Mouse (Mus musculus) brain, embryonic 14.5 days (tissue): Measurements from ENCODE around the gene Clic3. TPM values are rescaled to one million over a fixed set of nuclear protein-coding genes. Genes with fewer than 3 reads are reported as not detected.

ENCODE experiments used
- DNase-seq: peaks from one replicate; pipeline ENCODE4 v3.0.0-alpha.2; 2011; ENCODE audit warnings: low read depth
- CTCF ChIP-seq: fragments of 200-500 bp; IDR thresholded peaks from 2 replicates; pipeline ENCODE4 v1.5.1; 2012; ENCODE audit warnings: inconsistent platforms, mild to moderate bottlenecking, moderate library complexity, borderline replicate concordance; ENCODE audit not compliant: insufficient read depth, insufficient read length; ENCODE audit errors: extremely low read depth
- POLR2A ChIP-seq: fragments of 200-500 bp; IDR thresholded peaks from 2 replicates; pipeline ENCODE4 v1.6.1; 2012; ENCODE audit warnings: mild to moderate bottlenecking, inconsistent platforms, borderline replicate concordance; ENCODE audit not compliant: poor library complexity, insufficient read depth, insufficient read length, severe bottlenecking; ENCODE audit errors: extremely low read depth
- polyA plus RNA-seq: library from polyadenylated mRNA; depleted of rRNA; stranded (reverse); fragments of >200 nt; gene quantifications from 2 replicates; pipeline ENCODE4 v1.2.3, GENCODE M21; 2012

Gene Clic3
- polyA plus RNA-seq, 1 experiment: 1.1 TPM

DNA sequence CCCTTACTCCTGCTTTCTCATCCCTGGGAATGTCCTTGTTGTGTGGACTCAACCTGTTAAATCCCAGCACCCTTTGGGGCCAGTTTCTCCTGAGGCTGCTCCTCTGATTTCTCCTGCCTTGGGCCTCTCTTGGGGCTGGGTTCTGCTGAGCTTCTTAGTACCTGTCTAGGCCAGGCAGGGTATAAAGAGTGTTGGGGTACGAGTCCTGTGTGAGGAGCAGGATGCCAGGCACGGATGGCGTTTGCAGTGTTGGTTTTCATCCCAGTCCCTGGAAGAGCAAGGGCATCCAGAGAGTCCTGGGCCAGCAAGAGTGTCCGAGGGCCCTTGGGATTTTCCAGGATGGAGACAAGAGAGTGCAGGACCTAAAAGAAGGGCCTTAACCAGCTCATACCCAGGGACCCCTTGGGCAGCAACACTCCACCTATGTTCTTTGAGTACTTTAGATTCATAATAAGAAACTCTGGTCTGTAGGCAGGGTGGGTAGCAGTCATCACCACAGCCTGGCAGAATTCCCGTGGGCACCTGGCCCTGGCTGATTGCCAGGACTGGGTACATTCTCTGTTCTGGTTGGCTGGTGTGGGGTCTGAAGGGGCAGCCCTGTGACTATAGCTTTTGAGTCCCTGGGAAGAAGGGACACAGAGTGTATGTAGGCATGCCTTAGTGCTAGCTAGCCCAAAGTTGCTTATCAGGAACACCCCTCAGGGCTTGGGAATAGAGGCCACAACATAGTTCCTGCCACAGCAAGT is 27.0 kb upstream of the Clic3 start:
- peak; percentile 18 for DNase-seq
- TF ChIP-seq CTCF (no peak), POLR2A (no peak)

DNA sequence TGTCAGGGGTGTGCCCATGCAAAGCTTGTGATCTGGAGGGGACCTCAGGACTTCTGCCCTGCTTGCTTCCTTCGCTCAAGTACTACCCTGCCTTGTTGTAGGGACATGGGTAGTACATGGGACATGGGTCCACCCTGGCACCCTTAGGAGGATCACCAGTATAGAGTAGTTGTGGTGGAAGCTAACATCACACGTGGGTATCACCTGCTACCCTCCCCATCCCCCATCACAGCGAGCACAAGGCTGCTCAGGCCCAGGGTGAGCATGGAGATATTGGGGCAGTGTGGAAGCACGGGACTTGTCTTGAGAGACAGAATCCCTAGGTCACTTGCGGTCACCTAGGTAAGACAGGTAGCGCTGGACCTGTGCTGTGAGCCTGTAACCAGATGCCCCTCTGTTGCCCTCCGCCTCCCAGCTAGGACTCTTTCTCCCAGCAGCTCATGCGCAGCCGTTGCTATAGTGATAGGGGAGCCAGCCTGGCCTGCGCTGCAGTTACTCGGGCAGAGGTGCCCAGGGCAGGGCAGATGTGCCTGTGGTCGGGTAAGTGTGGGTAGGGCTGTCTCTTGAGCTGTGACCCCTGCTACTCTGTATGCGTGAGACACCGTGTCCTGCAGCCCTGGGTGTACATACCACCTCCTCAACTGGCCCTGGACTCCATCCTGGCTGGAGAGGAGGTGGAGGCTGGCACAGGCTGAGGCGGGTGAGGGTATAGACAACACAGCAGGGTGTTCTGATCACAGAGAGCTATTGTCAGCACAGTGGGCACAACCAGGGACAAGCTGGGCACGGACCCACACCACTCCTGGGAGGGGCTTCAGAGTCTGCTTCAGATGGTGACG is 26.0 kb upstream of the Clic3 start:
- DNase-seq: peak; percentile 29
- TF ChIP-seq CTCF (no peak), POLR2A (no peak)

DNA sequence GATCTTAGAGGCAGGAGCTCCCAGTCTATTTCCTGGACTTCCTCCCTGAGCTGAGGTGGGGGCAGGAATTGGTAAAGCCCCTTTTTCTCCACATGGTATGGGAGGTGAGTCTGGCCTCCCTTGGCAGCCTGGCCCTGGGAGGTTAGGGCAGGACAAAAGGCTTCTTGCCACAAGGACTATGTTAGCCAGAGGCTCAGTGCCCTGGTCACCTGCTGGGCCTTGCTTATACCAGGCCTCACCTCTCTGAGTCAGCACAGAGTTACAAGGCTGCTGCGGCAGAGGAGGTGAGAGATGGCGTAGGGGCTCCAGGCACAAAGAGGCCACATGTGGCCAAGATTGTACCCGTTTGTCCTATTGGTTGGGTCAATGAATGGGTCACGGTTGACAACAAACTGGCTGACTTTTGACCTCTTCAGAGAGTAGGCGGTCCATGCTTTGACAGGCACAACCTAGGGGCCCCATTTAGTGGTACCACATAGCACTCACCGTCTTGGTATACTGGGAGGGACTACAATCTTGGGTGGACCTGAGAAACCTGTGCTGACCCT is 25.3 kb upstream of the Clic3 start:
- DNase-seq: no peak
- no peak for TF ChIP-seq POLR2A
- no peak for TF ChIP-seq CTCF

DNA sequence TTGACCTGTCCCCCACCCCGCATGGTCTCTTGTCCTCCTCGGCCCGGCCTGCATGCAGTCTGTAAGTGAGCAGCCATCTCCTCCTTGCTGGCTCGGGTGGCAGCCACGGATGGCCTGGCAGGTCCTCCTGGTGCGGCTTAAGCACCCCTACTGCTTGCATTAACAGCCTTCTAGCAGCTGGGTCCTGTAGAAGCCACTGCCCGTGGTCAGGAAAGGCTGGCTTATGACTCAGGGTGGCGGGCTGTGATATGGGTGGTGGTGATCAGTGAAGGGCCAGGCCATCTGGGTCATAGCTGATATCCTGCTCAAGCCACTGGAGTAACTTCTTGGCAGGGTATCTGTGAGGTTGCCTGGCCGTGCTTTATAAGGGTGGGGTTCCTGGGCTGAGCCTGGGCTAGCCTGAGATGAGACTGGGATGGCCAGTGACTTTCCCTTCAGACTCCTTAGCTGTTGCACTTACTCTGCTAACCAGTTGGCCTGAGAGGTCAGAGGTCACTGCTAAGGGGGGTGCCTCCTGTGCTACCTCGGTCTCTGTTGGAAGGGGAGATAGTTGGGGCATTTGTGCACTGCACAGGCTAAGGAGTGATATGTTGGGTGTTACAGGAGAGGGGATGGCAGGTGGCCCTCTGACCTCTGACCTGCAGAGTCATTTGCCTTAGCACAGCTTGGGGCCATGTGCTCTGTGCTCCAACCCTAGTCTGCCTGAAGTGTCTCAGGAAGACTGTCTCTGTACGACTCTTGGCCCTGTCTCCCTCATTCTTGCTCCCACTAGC is 24.1 kb upstream of the Clic3 start:
- TF ChIP-seq POLR2A: no peak
- TF ChIP-seq CTCF: no peak
- DNase-seq: no peak

DNA sequence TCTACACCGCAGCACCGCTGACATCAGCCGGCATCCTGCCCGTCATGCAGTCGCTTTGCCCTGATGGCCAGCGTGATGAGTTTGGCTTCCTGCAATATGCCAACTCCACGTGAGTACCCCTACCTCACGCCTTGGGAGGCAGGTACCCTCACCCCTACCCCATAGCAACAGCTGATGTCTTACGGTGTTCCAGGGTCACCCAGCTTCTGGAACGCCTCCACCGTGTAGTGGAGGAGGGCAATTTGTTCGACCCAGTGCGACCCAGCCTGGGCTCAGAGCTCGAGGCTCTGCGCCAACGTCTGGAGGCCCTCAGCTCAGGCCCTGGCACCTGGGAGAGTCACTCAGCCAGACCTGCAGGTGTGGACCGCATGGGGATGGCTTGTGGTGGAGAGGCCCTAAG is 23.5 kb upstream of the Clic3 start:
- DNase-seq: no peak
- no peak for TF ChIP-seq CTCF

DNA sequence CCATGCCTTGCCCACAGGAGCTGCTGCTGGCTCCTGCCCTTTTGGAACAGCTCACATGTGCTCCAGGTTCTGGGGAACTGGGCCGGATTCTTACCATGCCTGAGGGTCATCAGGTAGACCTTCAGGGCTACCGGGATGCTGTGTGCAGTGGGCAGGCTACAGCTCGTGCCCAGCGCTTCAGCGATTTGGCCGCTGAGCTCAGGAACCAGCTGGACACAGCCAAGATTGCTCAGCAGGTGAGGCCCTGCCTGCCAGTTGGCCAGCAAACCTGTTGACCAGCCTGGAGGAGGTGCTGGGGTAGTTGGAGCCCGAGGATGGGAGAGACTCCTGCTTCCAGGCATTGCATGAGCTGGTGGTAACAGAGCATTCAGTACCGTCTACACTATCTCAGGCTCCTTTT is 22.3 kb upstream of the Clic3 start:
- DNase-seq: no peak
- TF ChIP-seq POLR2A: no peak
- no peak for TF ChIP-seq CTCF

DNA sequence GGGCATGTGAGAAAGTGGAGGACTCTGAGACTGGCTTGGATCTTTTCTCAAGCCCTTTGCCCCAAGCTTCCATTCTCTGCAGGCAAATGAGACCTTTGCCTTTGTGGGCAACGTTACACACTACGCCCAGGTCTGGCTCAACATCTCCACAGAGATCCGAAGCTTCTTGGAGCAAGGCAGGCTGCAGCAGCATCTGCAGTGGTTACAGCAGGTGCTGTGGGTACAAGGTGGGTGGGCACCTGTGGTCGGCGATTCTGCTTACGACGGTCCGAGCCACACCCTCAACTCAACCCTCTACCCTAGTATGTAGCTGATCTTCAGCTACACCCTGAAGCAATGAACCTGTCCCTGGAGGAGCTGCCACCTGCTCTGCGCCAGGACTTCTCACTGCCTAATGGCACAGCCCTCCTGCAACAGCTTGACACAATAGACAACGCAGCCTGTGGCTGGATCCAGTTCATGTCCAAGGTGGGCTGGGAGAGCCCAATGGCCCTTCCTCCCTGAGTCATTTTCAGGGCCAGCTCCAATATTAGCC is 20.3 kb upstream of the Clic3 start:
- no peak for DNase-seq
- TF ChIP-seq CTCF (no peak), POLR2A (no peak)

DNA sequence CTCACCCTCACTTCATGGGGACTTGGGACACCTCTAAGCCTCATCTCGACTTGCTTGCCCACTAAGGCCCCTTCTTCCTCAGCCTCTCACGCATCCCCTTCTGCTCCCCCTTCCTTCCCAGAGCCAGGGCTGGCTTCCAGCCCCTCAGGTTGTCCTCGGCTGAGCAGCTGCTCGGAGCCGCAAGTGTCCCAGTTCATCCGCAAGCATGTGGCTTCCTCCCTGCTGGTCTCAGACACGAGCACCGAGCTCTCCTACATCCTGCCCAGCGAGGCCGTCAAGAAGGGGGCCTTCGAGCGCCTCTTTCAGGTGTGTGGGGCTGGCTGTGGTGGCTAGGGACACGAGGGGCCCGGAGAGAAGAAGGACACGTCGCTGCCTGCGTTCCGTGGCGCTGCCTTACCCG is 15.6 kb upstream of the Clic3 start:
- TF ChIP-seq POLR2A (no peak), CTCF (no peak)
- no peak for DNase-seq

DNA sequence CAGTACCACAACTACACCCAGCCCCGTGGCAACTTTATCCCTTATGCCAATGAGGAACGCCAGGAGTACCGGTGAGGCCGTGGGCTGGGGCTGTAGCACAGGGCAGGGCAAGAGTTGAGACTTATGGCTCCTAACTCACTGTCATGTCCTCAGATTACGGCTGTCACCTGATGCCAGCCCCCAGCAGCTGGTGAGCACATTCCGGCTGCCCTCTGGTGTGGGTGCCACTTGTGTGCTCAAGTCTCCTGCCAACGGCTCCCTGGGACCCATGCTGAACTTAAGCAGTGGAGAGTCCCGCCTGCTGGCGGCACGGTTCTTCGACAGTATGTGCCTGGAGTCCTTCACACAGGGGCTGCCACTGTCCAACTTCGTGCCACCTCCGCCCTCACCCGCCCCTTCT is 14.0 kb upstream of the Clic3 start:
- TF ChIP-seq CTCF: no peak
- TF ChIP-seq POLR2A: no peak
- DNase-seq: no peak

DNA sequence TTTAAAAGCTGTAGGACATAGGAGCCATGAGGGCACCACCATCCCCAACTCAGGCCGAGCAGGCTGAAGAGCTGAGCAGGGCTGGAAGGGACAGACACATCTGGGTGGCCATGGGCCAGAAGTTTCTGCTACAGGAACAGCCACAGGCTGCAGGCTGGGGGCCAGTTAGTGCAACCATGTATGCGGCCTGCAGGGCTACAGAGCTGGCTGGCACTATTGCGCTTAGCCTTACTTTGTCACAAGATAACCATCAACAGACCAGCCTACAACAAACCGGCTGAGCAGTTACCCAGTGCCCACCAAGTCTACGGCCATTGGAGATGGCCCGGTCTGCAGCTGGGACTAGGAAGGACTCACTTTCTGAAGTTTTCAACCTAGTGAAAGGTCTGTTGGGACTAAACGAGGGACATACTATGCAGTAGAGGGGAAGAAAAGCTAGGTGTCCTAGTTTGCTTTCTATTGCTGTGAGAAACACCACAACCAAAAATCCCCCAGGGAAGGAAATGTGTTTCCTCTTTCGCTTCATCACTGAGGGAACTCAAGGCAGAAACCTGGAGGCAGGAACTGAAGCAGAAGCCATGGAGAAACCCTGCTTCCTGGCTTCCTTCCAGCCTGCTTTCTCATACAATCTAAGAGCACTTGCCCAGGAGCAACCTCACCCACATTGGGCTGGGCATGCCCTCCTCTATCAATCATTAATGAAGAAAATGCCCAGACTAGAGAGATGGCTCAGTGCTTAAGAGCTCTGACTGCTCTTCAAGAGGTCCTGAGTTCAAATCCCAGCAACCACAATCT is 5.6 kb upstream of the Clic3 start:
- no peak for DNase-seq
- TF ChIP-seq CTCF: no peak
